Mouse (Mus musculus) MN1 (cell line): ENCODE results near the gene Snx15.

Experiments
- DNase-seq: peaks from one replicate; pipeline ENCODE4 v3.0.0-alpha.2; 2016; ENCODE audit warnings: low spot score

Gene Snx15

DNA sequence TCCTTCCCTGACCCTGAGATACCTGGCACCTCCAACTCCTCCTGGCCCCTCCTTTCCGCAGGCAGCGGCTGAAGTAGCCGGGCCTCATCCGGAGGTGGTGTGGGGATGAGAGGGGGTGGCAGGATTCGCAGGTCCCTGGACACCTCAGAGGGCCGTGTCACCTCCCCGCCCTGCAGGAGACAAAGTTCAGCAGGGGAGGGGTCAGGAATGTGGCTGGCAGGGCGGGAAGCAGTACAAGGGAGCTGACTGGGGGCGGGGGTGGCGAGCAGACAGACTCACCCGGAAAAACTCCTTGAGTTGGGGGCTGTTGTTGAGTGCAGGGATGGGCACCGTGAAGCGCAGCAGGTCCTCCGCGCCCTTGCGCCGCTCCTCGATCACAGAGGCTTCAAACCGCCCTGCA, 6.3 kb downstream of the Snx15 start:
- DNase-seq = no peak

DNA sequence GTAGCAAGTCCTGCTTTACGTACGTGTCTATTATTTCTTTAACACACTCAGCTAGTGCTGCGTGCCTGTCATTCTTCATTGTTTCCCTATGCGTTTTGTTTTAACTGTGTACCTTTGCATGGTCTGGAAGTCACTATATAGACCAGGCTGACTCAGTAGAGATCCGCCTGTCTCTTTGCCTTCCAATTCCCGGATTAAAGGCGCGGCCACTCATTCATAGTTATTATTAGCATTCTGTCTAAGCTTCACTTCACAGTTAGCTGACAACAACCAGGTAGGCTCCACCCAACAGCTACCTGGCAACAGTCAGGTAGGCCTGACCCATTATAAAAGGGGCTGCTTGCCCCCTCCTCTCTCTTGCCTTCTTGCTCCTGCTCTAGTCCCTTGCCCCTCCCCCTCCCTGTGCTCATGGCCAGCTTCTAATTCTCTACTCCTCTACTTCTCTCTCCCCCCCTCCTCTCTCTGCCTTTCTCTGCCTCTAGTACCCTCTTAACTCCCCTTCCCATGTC, 9.4 kb downstream of the Snx15 start:
- DNase-seq = no peak

- DNase-seq = peak; percentile 96
Measured at GRCm38 (mm10) chr19:6117986-6118676, 10.0 kb downstream of the Snx15 start, which contains the start of gene Sac3d1. Gene Sac3d1 (minus strand): TSS chr19:6118650.

DNA sequence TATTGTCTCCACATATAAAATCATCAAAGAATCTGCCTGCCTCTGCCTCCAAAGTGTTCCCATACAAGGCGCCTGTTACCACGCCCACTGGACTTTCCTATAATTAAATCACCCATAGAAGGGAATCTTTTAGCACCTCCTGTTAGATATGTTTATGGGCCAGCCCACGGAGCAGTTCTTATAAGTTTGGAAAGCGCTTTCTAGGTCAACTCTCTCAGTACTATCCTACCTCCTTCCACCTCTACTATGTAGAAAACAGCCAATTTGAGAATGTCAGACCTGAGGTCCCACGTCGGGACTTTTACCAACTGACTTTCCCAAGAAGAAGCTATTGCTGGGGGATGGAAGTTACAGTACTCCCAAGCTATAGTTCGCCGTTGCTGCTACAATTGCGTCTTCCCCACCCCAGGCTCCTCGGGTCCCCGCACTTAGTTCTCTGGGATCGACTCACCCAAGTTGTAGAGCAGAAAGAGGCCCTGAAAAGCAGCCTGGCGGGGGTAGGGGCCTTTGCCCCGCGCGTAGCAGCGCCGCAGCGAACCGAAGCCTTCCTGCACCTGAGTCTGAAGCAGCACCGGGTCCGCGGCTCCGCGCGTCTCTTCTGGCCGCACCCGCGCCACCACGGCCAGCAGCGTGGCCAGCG, 10.6 kb downstream of the Snx15 start:
- peak; percentile 38 for DNase-seq

- DNase-seq = no peak
Measured at GRCm38 (mm10) chr19:6116113-6116850, 11.8 kb downstream of the Snx15 start.

DNA sequence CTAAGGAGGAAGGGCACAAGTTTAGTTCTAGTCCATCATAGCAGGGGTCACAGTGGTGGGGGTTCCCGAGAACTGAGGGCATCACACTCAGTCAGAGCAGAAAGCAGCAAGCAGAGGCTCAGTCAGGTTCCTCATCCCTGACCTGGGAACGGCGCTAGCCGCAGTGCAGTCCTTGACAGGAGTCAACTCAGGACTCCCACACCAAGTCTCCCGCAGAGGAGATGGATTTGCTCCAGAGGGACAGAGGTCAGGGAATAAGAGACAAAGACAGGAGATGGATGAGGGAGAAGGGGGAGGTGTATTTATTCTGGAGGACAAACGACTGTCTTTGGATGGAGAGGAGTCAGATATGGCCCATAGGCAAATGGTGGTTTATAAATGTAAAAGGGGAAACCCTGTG, 15.0 kb downstream of the Snx15 start:
- DNase-seq = no peak

- DNase-seq = no peak
Measured at GRCm38 (mm10) chr19:6105586-6105985, 22.5 kb downstream of the Snx15 start, which contains the start of gene Naaladl1. Gene Naaladl1 (plus strand): TSS chr19:6105782.

- DNase-seq = peak; percentile 51
Measured at GRCm38 (mm10) chr19:6104476-6104875, 23.6 kb downstream of the Snx15 start.

GRCm38 (mm10) chr19:6102169-6102853, 25.8 kb downstream of the Snx15 start:
- DNase-seq = no peak

GRCm38 (mm10) chr19:6101186-6101585, 26.9 kb downstream of the Snx15 start:
- no peak for DNase-seq

GRCm38 (mm10) chr19:6097847-6098246, 30.3 kb downstream of the Snx15 start:
- DNase-seq = no peak

GRCm38 (mm10) chr19:6094119-6094518, 34.0 kb downstream of the Snx15 start, which contains the start of gene AC131692.1:
Gene AC131692.1 (plus strand): TSS chr19:6094419.
- no peak for DNase-seq

- DNase-seq = no peak
Measured at GRCm38 (mm10) chr19:6088841-6089240, 39.3 kb downstream of the Snx15 start.

DNA sequence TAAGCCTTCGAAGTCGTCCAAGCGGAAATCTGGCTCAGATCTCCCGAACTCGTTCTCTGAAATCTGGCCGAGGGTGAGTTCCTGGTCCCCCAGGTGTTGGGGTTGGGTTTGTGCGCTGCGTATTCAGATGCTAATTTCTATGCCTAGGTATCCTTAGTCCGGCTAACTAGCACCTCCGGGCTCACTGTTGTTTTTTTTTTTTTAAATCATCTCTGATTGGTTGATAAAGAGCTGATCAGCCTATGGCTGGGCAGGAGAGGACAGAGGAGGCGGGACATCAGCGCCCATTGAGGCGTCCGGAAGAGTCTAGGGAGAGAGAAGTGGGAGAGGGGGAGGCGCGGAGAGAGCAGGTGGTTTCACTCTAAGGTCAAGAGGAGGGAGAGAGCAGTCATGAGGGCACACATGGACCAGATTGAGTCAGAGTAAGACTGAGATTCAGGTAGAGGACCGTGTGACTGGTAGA, 42.7 kb downstream of the Snx15 start:
- DNase-seq = peak; percentile 89

DNA sequence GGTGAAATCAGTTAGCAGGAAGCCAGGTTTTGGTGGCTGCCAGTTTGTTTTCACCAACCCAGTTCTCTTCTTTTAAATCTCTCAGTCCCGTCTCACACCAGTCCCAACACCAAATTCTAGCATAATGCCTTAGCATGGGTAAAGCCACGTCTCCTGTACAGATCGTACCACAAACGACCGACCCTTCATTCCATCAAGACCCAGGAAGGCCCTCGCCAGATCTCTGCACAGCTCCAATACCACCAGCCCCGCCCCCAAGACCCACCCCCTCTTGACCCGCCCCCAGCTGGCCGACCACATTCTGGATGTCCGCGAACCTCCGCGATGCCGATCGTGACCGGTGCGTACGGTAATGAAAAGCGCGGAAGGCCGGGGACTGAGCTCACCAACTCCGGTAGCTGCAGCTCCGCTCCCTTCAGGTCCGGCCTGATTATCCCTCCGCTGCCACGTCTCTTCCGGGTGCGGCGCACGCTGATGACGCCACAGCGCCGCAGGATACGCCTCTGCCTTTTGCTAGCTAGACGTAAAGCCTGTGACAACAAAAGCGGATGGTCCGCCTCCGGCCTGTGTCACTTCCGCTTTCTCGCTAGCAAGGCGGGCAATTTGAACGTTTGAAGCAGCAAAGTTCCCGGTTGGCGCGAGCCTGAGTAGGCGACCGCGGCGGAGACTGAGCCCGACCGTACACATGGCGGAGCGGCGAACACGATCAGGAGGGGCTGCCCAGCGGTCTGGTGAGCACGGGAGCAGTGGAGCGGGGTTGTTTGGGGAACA, 43.4 kb downstream of the Snx15 start, which contains the start of the genes Zfpl1 and Cdca5:
Gene Zfpl1, minus strand, starts transcription at position 479 of the 771 bp plus-strand sequence.
Gene Cdca5, plus strand, starts transcription at position 506 of the 771 bp plus-strand sequence.
- DNase-seq = peak; percentile 99

DNA sequence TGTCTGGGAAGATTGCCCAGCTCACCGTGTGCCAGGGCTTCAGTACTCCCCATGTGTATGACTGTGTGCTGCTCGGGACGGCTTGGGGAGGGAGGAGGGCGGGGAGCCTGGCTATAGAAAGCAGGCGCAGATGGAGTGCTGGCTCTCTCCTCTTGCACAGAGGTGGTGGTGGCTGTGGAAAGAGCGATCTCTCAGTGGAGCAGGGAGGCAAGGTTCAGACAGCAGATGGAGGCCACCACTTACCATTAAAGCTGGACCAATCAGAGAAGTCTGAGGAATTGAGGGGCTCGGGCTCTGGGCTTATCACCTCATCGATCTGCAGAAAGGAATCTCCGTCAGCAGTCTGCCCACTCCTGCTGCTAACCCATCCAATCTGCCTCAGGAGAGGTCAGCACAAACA, 45.9 kb downstream of the Snx15 start, which contains the start of gene Gm28374:
Gene Gm28374, minus strand, starts transcription at position 101 of the 400 bp plus-strand sequence.
- peak; percentile 87 for DNase-seq

DNA sequence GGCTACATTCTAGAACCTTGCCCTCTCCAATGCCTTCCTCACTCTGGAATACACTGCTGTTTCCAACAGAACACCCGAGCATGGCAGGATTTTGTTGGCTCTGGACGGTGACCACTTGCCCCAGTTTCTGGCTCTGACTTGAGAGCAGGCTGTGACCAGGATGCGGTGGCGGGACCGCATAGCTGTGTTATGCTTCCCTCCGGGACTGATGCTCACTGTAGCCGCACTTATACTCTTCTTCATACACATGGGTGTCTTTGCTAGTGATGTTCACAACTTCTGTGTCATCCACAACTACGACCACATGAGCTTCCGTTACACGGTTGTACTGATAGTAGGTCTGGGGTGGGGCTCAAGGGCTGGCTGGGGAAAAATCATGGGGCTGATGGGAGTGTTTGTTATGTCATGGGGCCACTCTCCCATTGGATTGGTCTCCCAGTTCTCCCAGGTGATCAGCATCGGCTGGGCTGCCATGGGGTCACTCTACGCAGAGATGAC, 48.1 kb downstream of the Snx15 start, which contains the start of gene Tmem262:
Gene Tmem262, plus strand, starts transcription at position 51 of the 498 bp plus-strand sequence.
- DNase-seq = no peak

DNA sequence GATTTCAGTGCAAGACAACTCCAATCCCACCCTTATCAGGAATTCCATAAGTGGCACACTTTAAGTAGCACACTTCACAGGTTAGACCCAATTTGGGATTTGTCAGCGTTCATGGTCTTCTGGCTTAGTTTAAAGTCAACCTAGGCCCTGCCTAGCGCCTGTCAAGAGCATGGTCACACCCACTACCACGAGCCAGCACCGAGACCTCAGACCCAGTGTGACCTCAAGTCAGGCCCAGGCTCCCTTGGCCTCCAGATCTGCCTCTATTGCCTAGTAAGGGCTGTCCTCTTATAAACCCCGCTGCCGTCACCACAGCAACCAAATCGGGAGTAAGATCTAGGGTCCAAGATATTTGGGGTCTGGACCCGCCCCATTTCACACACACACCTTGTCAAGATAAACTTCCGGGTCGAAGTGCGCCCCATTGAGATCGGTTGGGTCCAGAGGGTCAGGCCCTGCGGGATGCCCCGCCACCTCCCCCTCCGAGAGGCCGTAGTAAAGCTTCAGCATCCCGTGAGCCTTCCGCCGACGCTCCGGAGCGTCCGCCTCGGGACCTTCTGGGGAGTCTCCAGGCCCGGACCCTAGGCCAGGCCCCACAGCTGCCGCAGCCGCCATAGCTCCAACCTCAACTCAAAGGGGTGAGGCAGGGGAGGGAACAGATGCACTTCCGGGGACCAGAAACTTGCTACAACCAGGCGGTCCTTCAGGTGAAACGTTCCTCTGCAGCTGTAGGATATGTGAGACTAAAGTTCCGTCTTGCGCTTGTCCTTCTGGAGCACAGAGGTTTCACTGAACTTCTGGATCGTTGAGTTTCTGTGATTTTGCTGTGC, 51.3 kb downstream of the Snx15 start, which contains the start of gene Vps51:
Gene Vps51, minus strand, starts transcription at position 668 of the 830 bp plus-strand sequence.
- DNase-seq = peak; percentile 92

DNA sequence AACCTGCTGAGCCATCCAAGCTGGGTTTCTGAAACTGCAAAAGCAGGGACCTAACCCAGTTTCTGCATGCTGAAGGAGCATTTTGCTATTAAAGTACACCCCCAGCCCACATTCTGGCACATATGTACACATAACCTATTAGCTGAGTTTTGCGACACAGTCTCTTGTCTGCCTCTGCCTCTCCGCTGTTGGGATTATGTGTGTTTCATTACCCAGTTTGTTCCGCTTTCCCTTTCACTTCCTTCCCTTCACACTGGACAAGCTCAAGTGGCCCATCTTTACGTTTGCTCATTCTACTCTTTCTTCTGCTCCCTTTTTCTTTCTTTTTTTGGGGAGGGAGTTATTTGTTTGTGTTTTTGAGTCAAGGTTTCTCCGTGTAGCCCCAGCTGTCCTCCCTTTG, 54.2 kb downstream of the Snx15 start:
- DNase-seq = no peak
